Mouse (Mus musculus): ENCODE results near the gene Gm47959. TPM values are rescaled to one million over a fixed set of nuclear protein-coding genes. Genes with fewer than 3 reads are reported as not detected.

Gm47959 gene
- polyA plus RNA-seq, 1 experiment, result not detected

- Histone ChIP-seq H3K27ac (ENCODE audit: insufficient read depth, low read length) (no peak overlapping the region), H3K4me3 (ENCODE audit: insufficient read depth, low read length) (no peak overlapping the region), H3K4me1 (ENCODE audit: control insufficient read depth, insufficient read depth, low read length) (no peaks in the 10 kb centered on the region)
- TF ChIP-seq CTCF (IDR thresholded peaks at IDR 0.05; ENCODE audit: extremely low read depth, insufficient read depth, low read length) (no peak), POLR2A (IDR thresholded peaks at IDR 0.05; ENCODE audit: extremely low read depth, insufficient read depth, low read length) (no peak)
Observed at GRCm38 (mm10) chr1:83015329-83015879, 15.1 kb downstream of the Gm47959 start.

DNA sequence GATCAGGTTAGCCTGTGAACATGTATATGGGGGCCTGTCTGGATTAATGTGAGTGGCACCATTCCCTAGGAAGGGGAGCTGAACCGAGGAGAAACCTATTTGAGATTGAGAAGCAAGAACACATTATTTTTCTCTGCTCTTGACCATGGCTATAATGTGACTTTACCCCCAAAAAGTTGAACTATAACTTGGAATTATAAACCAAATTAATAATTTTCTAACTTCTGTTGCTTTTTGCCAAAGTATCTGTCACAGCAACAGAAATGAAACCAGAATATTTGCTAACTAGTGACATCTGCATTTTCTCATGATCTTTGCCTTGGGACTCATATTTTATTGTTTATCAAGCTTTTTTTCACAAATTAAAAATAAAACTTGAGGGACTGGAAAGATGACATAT lies 16.2 kb downstream of the Gm47959 start:
- TF ChIP-seq POLR2A (IDR thresholded peaks at IDR 0.05; ENCODE audit: extremely low read depth, insufficient read depth, low read length) (no peak), CTCF (IDR thresholded peaks at IDR 0.05; ENCODE audit: extremely low read depth, insufficient read depth, low read length) (no peak)
- H3K4me1 ChIP-seq (ENCODE audit: control insufficient read depth, insufficient read depth, low read length), result no peaks in the 10 kb centered on the region
- H3K27ac ChIP-seq (ENCODE audit: insufficient read depth, low read length), result no peak overlapping the region
- no peak overlapping the region for H3K4me3 ChIP-seq (ENCODE audit: insufficient read depth, low read length)

- Histone ChIP-seq H3K4me3 (ENCODE audit: insufficient read depth, low read length) (no peak overlapping the region), H3K4me1 (ENCODE audit: control insufficient read depth, insufficient read depth, low read length) (no peaks in the 10 kb centered on the region), H3K27ac (ENCODE audit: insufficient read depth, low read length) (no peak overlapping the region)
- no peak for TF ChIP-seq CTCF (IDR thresholded peaks at IDR 0.05; ENCODE audit: extremely low read depth, insufficient read depth, low read length)
- no peak for TF ChIP-seq POLR2A (IDR thresholded peaks at IDR 0.05; ENCODE audit: extremely low read depth, insufficient read depth, low read length)
Observed at GRCm38 (mm10) chr1:83031950-83032349, 31.6 kb downstream of the Gm47959 start.

DNA sequence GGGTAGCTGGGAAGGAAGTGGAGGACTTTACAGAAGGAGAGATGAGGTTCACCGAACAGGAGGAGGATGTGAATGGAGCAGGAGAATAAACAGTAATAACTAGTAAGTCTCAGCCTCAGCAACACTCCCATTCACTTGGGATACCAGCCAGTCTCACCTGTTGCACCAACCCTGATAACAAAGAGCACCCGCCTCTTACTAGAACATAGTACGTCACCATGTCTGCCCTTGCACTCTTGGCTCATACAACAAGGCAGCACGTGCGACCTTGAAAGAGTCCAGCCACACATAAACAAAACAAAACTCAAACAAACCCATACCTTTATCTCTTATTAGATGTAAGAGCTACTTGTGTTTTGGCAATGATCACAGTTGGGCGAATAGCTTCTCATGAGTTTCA lies 32.2 kb downstream of the Gm47959 start:
- H3K4me3 ChIP-seq (ENCODE audit: insufficient read depth, low read length), result no peak overlapping the region
- TF ChIP-seq POLR2A (IDR thresholded peaks at IDR 0.05; ENCODE audit: extremely low read depth, insufficient read depth, low read length), result no peak
- TF ChIP-seq CTCF (IDR thresholded peaks at IDR 0.05; ENCODE audit: extremely low read depth, insufficient read depth, low read length), result no peak
- H3K4me1 ChIP-seq (ENCODE audit: control insufficient read depth, insufficient read depth, low read length), result no peaks in the 10 kb centered on the region
- H3K27ac ChIP-seq (ENCODE audit: insufficient read depth, low read length), result no peak overlapping the region

DNA sequence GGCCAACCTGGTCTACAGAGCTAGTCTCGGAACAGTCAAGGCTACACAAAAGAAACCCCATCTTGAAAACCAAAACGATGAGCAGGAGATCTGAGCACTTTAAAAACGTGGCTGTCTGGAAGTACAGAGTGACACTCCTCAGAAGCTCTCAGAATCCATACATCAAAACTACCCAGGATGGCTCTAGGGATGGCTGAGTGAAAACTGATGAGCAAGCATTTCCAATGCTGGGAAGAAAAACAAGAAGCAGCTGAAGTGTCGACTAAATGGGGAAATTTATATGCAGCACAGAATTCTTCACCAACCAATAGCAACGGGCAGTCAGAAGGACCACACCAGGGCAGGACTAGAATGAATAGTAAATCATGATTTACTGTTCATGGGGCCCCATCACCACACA lies 34.2 kb downstream of the Gm47959 start:
- TF ChIP-seq CTCF (IDR thresholded peaks at IDR 0.05; ENCODE audit: extremely low read depth, insufficient read depth, low read length), result no peak
- TF ChIP-seq POLR2A (IDR thresholded peaks at IDR 0.05; ENCODE audit: extremely low read depth, insufficient read depth, low read length), result no peak
- no peak overlapping the region for H3K27ac ChIP-seq (ENCODE audit: insufficient read depth, low read length)
- no peaks in the 10 kb centered on the region for H3K4me1 ChIP-seq (ENCODE audit: control insufficient read depth, insufficient read depth, low read length)
- no peak overlapping the region for H3K4me3 ChIP-seq (ENCODE audit: insufficient read depth, low read length)

DNA sequence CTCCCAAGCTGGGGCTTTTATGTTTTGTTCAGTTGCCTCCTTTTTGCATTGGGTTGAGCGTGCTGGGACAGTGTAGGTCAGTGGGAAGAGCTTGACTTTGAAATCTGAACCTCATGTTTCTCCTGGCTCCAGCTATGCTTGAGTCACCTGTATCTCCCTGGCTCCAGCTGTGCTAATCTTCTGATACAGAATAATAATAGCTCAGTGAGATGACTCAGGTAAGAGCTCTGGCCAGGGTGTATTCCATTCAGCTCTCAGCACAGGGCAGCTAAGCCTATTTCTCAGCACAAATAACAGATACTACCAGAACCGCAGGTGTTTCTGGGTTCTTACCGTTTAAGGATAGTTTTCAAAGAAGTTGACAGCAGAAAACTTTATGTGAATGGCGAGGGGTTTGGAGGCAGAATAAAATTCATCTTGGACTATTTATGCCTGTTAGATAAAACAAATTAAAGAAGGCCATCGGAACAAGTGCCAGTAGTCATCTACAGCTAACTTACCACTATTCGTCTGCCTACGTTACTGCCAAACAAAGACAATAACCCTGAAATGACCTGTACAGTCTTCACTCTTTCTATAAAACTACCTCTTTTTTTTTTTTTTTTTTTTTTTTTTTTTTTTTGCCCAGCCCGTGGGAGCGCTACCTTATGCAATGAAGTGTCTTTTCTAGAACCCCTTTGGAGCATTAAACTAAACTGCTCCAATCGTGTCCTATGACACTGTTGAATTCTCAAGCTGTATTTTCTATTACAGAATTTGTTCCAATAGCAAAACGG lies 36.7 kb downstream of the Gm47959 start:
- H3K27ac ChIP-seq (ENCODE audit: insufficient read depth, low read length), result peak overlapping the region; percentile 72; the same call in 1 of the 2 replicates
- TF ChIP-seq POLR2A (IDR thresholded peaks at IDR 0.05; ENCODE audit: extremely low read depth, insufficient read depth, low read length) (no peak), CTCF (IDR thresholded peaks at IDR 0.05; ENCODE audit: extremely low read depth, insufficient read depth, low read length) (no peak)
- H3K4me1 ChIP-seq (ENCODE audit: control insufficient read depth, insufficient read depth, low read length), result no peaks in the 10 kb centered on the region
- H3K4me3 ChIP-seq (ENCODE audit: insufficient read depth, low read length), result no peak overlapping the region; the same call in 1 of the 2 replicates

DNA sequence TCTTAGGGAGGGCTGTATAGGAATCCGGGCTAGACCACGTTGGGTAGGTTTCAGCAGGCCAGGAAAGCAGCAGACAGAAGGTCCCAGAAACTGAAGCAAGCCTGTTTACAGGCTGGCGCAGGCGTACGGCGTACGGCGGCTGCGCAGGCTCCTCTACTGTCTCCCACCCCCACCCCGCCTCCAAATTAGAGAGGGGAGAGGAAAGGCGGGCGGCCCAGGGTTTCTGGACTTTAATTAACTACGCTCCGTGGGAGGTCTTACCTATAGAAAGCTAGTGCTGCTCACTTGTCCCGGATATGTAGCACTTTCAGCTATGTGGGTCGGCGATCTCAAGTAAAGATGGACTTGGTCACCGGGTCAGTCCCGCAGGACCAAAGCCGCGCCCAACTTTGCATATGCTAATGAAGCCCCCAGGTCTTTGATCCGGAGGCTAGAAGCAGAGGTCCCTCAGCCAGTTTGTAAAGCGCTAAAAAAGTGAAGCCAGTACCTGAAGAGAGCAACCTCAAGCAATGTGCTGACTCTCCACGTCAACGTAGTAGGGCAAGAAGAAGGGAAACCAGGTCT lies 37.8 kb downstream of the Gm47959 start, which contains the start of gene Slc19a3:
TSS of gene Slc19a3 (minus strand) at position 340 of the 564 bp plus-strand sequence.
- H3K27ac ChIP-seq (ENCODE audit: insufficient read depth, low read length), result peak within 1 kb of the TSS; percentile 72
- H3K4me1 ChIP-seq (ENCODE audit: control insufficient read depth, insufficient read depth, low read length), result no peaks in the 10 kb centered on the region
- peak within 1 kb of the TSS; percentile 38 for H3K4me3 ChIP-seq (ENCODE audit: insufficient read depth, low read length)
- TF ChIP-seq CTCF (IDR thresholded peaks at IDR 0.05; ENCODE audit: extremely low read depth, insufficient read depth, low read length) (no peak), POLR2A (IDR thresholded peaks at IDR 0.05; ENCODE audit: extremely low read depth, insufficient read depth, low read length) (peak; percentile 54)

- TF ChIP-seq CTCF (IDR thresholded peaks at IDR 0.05; ENCODE audit: extremely low read depth, insufficient read depth, low read length) (no peak), POLR2A (IDR thresholded peaks at IDR 0.05; ENCODE audit: extremely low read depth, insufficient read depth, low read length) (no peak)
- Histone ChIP-seq H3K27ac (ENCODE audit: insufficient read depth, low read length) (no peak overlapping the region), H3K4me1 (ENCODE audit: control insufficient read depth, insufficient read depth, low read length) (no peaks in the 10 kb centered on the region), H3K4me3 (ENCODE audit: insufficient read depth, low read length) (no peak overlapping the region)
Observed at GRCm38 (mm10) chr1:83039080-83039479, 38.7 kb downstream of the Gm47959 start.

DNA sequence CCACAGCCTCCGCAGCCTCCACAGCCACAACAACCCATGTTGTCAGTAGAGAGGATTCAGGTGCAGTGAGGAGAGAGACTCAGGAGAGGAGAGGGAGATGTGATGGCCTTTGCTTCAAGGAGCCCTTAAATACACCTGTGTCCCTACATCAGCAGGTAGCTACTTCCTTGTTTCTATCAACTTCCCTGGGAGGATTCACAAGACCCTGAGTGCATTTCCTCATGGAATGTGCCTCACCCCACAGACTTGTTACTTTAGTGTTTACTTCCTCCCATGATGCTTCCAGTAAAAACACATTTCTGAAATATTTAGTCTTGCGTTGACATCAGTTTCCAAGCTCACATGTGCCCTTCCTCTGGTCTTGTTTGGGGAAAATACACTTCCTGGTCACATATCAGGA lies 42.0 kb downstream of the Gm47959 start, which contains the start of gene Krtap28-10:
TSS of gene Krtap28-10 (minus strand) at position 101 of the 400 bp plus-strand sequence.
- TF ChIP-seq POLR2A (IDR thresholded peaks at IDR 0.05; ENCODE audit: extremely low read depth, insufficient read depth, low read length) (no peak), CTCF (IDR thresholded peaks at IDR 0.05; ENCODE audit: extremely low read depth, insufficient read depth, low read length) (no peak)
- Histone ChIP-seq H3K27ac (ENCODE audit: insufficient read depth, low read length) (no peak within 1 kb of the TSS), H3K4me3 (ENCODE audit: insufficient read depth, low read length) (no peak within 1 kb of the TSS), H3K4me1 (ENCODE audit: control insufficient read depth, insufficient read depth, low read length) (no peaks in the 10 kb centered on the region)
